Mouse (Mus musculus): ENCODE measurements around the gene Rab30. TPM values are rescaled to one million over a fixed set of nuclear protein-coding genes. Genes with fewer than 3 reads are reported as not detected.

Gene Rab30
- total and polyA plus RNA-seq, 3 experiments: 39.1 to 105 (median 66.2) TPM

- dilution Hi-C loops (cut with MboI; ENCODE audit: extremely low pct_ligation_motif_present, extremely low pct_unique_long_range_greater_than_20kb, low sequenced_read_pairs): no loop called here
- DNase-seq (ENCODE audit: extremely low read depth): no peak
- no peaks in the 10 kb centered on the region for H3K4me1 ChIP-seq (ENCODE audit: control insufficient read depth in 1 of 2, insufficient read depth in 2 of 2)
- H3K4me3 ChIP-seq (replicated peaks in 1 of 3; ENCODE audit: low read depth in 2 of 3, low read length in 2 of 3, poor library complexity in 1 of 3): no peak overlapping the region
- H3K36me3 ChIP-seq (replicated peaks in 1 of 2; ENCODE audit: control insufficient read depth in 1 of 2, insufficient read depth in 1 of 2, low read length in 1 of 2): no peaks in the 10 kb centered on the region
- in situ Hi-C loops (cut with MboI; ENCODE audit: low pct_ligation_motif_present, low pct_unique_long_range_greater_than_20kb, low sequenced_read_pairs): no loop called here
- no peaks in the 10 kb centered on the region for H3K27me3 ChIP-seq (replicated peaks)
- no peak overlapping the region for H3K27ac ChIP-seq (ENCODE audit: insufficient read depth, low read depth)
- H3K9ac ChIP-seq (ENCODE audit: insufficient read depth, low read depth): no peak overlapping the region
- H3K4me2 ChIP-seq (ENCODE audit: insufficient read depth, low read depth, poor library complexity, severe bottlenecking): no peak overlapping the region
- H3K79me2 ChIP-seq (replicated peaks; ENCODE audit: control insufficient read depth, extremely low read depth, insufficient read depth, poor library complexity, severe bottlenecking): no peaks in the 10 kb centered on the region
- TF ChIP-seq JUND (conservative IDR thresholded peaks at IDR 0.05; ENCODE audit: low read depth, low read length): no peak
- no peak for TF ChIP-seq ZKSCAN1 (IDR thresholded peaks at IDR 0.05; ENCODE audit: borderline replicate concordance, low read depth, low read length)
- TF ChIP-seq GABPA (IDR thresholded peaks at IDR 0.05; ENCODE audit: insufficient replicate concordance, low read depth, low read length): no peak
- TF ChIP-seq CTCF (conservative IDR thresholded peaks at IDR 0.05 in 1 of 2, IDR thresholded peaks at IDR 0.05 in 1 of 2; ENCODE audit: low read depth in 2 of 2, low read length in 2 of 2): no peak
- no peak for TF ChIP-seq TCF12 (IDR thresholded peaks at IDR 0.05; ENCODE audit: low read depth, low read length)
- TF ChIP-seq EP300 (IDR thresholded peaks at IDR 0.05; ENCODE audit: low read length): no peak
- no peak for TF ChIP-seq KAT2A (IDR thresholded peaks at IDR 0.05; ENCODE audit: insufficient replicate concordance, low read length)
- TF ChIP-seq USF1 (IDR thresholded peaks at IDR 0.05; ENCODE audit: low read depth, low read length): no peak
- TF ChIP-seq NRF1 (IDR thresholded peaks at IDR 0.05; ENCODE audit: low read depth, low read length): no peak
- TF ChIP-seq MXI1 (IDR thresholded peaks at IDR 0.05; ENCODE audit: low read depth, low read length): no peak
- no peak for TF ChIP-seq ETS1 (conservative IDR thresholded peaks at IDR 0.05; ENCODE audit: low read depth, low read length)
- TF ChIP-seq ZMIZ1 (IDR thresholded peaks at IDR 0.05; ENCODE audit: low read depth, low read length): no peak
- TF ChIP-seq MAFK (IDR thresholded peaks at IDR 0.05; ENCODE audit: insufficient replicate concordance, low read length): no peak
- no peak for TF ChIP-seq RCOR1 (conservative IDR thresholded peaks at IDR 0.05; ENCODE audit: low read depth, low read length)
- TF ChIP-seq MAX (IDR thresholded peaks at IDR 0.05; ENCODE audit: low read length): no peak
- no peak for TF ChIP-seq POLR2A (IDR thresholded peaks at IDR 0.05; ENCODE audit: low read depth, low read length)
- no peaks in the 10 kb centered on the region for H3K9me3 ChIP-seq (replicated peaks; ENCODE audit: low read length)
Measured at GRCm38 (mm10) chr7:92775703-92776102, 34.3 kb downstream of the Rab30 start.

- no peak overlapping the region for H3K4me2 ChIP-seq (ENCODE audit: insufficient read depth, low read depth, poor library complexity, severe bottlenecking)
Measured at GRCm38 (mm10) chr7:92776647-92777046, 35.2 kb downstream of the Rab30 start.

More at GRCm38 (mm10) chr7:92776647-92777046, 35.2 kb downstream of the Rab30 start:
- no peaks in the 10 kb centered on the region for H3K27me3 ChIP-seq (replicated peaks)
- no peak overlapping the region for H3K4me3 ChIP-seq (replicated peaks in 1 of 3; ENCODE audit: low read depth in 2 of 3, low read length in 2 of 3, poor library complexity in 1 of 3)
- DNase-seq (ENCODE audit: extremely low read depth): no peak
- no peak overlapping the region for H3K27ac ChIP-seq (ENCODE audit: insufficient read depth, low read depth)
- dilution Hi-C loops (cut with MboI; ENCODE audit: extremely low pct_ligation_motif_present, extremely low pct_unique_long_range_greater_than_20kb, low sequenced_read_pairs) (no loop called here), in situ Hi-C loops (cut with MboI; ENCODE audit: low pct_ligation_motif_present, low pct_unique_long_range_greater_than_20kb, low sequenced_read_pairs) (no loop called here)
- H3K9ac ChIP-seq (ENCODE audit: insufficient read depth, low read depth): no peak overlapping the region
- H3K4me1 ChIP-seq (ENCODE audit: control insufficient read depth in 1 of 2, insufficient read depth in 2 of 2): peaks cover 0 to under 1% of the 10 kb centered on the region in 2 experiments; a peak in 1 of 4 replicates
- no peak for TF ChIP-seq USF1 (IDR thresholded peaks at IDR 0.05; ENCODE audit: low read depth, low read length)
- TF ChIP-seq PAX5 (IDR thresholded peaks at IDR 0.05; ENCODE audit: low read length): no peak
- no peak for TF ChIP-seq ELF1 (IDR thresholded peaks at IDR 0.05; ENCODE audit: low read depth, low read length)
- no peak for TF ChIP-seq RCOR1 (conservative IDR thresholded peaks at IDR 0.05; ENCODE audit: low read depth, low read length)
- no peak for TF ChIP-seq MAFK (IDR thresholded peaks at IDR 0.05; ENCODE audit: insufficient replicate concordance, low read length)
- TF ChIP-seq KAT2A (IDR thresholded peaks at IDR 0.05; ENCODE audit: insufficient replicate concordance, low read length): no peak
- TF ChIP-seq RAD21 (IDR thresholded peaks at IDR 0.05; ENCODE audit: low read depth, low read length): no peak
- no peak for TF ChIP-seq NELFE (IDR thresholded peaks at IDR 0.05; ENCODE audit: low read depth, low read length)
- no peak for TF ChIP-seq JUN (IDR thresholded peaks at IDR 0.05; ENCODE audit: insufficient read depth, low read depth, low read length)
- no peak for TF ChIP-seq GABPA (IDR thresholded peaks at IDR 0.05; ENCODE audit: insufficient replicate concordance, low read depth, low read length)
- H3K9me3 ChIP-seq (replicated peaks; ENCODE audit: low read length): no peaks in the 10 kb centered on the region
- H3K36me3 ChIP-seq (replicated peaks in 1 of 2; ENCODE audit: control insufficient read depth in 1 of 2, insufficient read depth in 1 of 2, low read length in 1 of 2): no peaks in the 10 kb centered on the region
- no peaks in the 10 kb centered on the region for H3K79me2 ChIP-seq (replicated peaks; ENCODE audit: control insufficient read depth, extremely low read depth, insufficient read depth, poor library complexity, severe bottlenecking)
